Mouse (Mus musculus) E14TG2a.4 (cell line): ENCODE data around the gene Lonp1.

Source experiments
- H3K27me3 ChIP-seq: 2 replicates; pipeline ENCODE4 v1.6.1; 2014; ENCODE audit warnings: low read length, control low read depth; ENCODE audit not compliant: insufficient read depth
- H3K36me3 ChIP-seq: 2 replicates; pipeline ENCODE4 v1.6.1; 2014; ENCODE audit warnings: low read length, control low read depth; ENCODE audit not compliant: insufficient read depth
- H3K4me1 ChIP-seq: replicated peaks from 2 replicates; pipeline ENCODE4 v1.6.1; 2014; ENCODE audit warnings: low read depth, low read length, control low read depth
- H3K4me3 ChIP-seq: replicated peaks from 2 replicates; pipeline ENCODE4 v1.5.1; 2014; ENCODE audit warnings: mild to moderate bottlenecking, low read length
- H3K9me3 ChIP-seq: 2 replicates; pipeline ENCODE4 v1.6.1; 2014; ENCODE audit warnings: low read length, control low read depth
- CTCF ChIP-seq: conservative IDR thresholded peaks from 2 replicates; pipeline ENCODE4 v1.5.1; 2014; ENCODE audit warnings: low read length
- NANOG ChIP-seq: IDR thresholded peaks from 2 replicates; pipeline ENCODE4 v1.6.1; 2014; ENCODE audit warnings: borderline replicate concordance, low read length, mixed read lengths
- POU5F1 ChIP-seq: IDR thresholded peaks from 2 replicates; pipeline ENCODE4 v1.6.1; 2014; ENCODE audit warnings: low read length, borderline replicate concordance

Gene Lonp1

GRCm38 (mm10) chr17:56566293-56566692 is 60.4 kb downstream of the Lonp1 start:
- Histone ChIP-seq H3K4me1 (peaks cover 40% of the 10 kb centered on the region), H3K36me3 (peaks cover 100% of the 10 kb centered on the region), H3K4me3 (peak overlapping the region; percentile 37), H3K9me3 (no peaks in the 10 kb centered on the region), H3K27me3 (no peaks in the 10 kb centered on the region)
- TF ChIP-seq NANOG, result no peak
- no peak for TF ChIP-seq POU5F1
- no peak for TF ChIP-seq CTCF
